Mouse (Mus musculus): ENCODE results near the gene Slc25a19. TPM values are rescaled to one million over a fixed set of nuclear protein-coding genes. Genes with fewer than 3 reads are reported as not detected.

Slc25a19 gene
- polyA plus RNA-seq, 1 experiment = 98.5 TPM

GRCm38 (mm10) chr11:115643265-115643664, 15.2 kb upstream of the Slc25a19 start:
- Histone ChIP-seq H3K4me1 (replicated peaks; ENCODE audit: control insufficient read depth, insufficient read depth, low read length) (peaks cover 52% of the 10 kb centered on the region), H3K4me3 (ENCODE audit: control insufficient read depth, insufficient read depth, low read length) (no peak overlapping the region), H3K36me3 (ENCODE audit: control insufficient read depth, insufficient read depth, low read length) (peaks cover 4% of the 10 kb centered on the region; the same call in 1 of the 2 replicates), H3K27me3 (ENCODE audit: control insufficient read depth, insufficient read depth, low read length) (no peaks in the 10 kb centered on the region), H3K27ac (ENCODE audit: control insufficient read depth, insufficient read depth, low read length) (peak overlapping the region; percentile 66)
- DNase-seq = peak; percentile 80
- WGBS = 10% methylated on average over 10 of the region's 10 CpGs
- TF ChIP-seq POLR2A (IDR thresholded peaks at IDR 0.05; ENCODE audit: control insufficient read depth, extremely low read depth, insufficient read depth, low read length, poor library complexity) = no peak
- TF ChIP-seq CTCF (IDR thresholded peaks at IDR 0.05; ENCODE audit: borderline replicate concordance, control insufficient read depth, extremely low read depth, insufficient read depth, low read length, poor library complexity) = no peak

DNA sequence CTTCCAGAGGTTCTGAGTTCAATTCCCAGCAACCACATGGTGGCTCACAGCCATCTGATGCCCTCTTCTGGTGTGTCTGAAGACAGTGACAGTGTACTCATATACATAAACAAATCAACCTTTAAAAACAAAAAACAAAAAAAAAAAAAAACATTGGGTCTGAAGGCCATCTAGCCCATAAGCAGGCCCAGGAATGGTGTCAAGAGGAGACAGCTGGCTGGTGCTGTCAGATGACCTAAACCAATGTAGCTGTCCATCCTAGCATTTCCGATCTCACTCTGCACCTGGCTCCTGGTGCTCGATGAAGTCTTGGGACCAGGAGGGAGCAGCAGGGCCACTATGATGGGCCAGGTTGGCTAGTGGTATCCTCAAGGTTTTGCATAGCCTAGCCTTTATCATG, 14.6 kb upstream of the Slc25a19 start:
- no peak for DNase-seq
- Histone ChIP-seq H3K36me3 (ENCODE audit: control insufficient read depth, insufficient read depth, low read length) (peaks cover 4% of the 10 kb centered on the region; the same call in 1 of the 2 replicates), H3K4me3 (ENCODE audit: control insufficient read depth, insufficient read depth, low read length) (no peak overlapping the region), H3K4me1 (replicated peaks; ENCODE audit: control insufficient read depth, insufficient read depth, low read length) (peaks cover 52% of the 10 kb centered on the region), H3K27ac (ENCODE audit: control insufficient read depth, insufficient read depth, low read length) (peak overlapping the region; percentile 66), H3K27me3 (ENCODE audit: control insufficient read depth, insufficient read depth, low read length) (no peaks in the 10 kb centered on the region)
- 91% methylated on average over 2 of the region's 2 CpGs for WGBS
- TF ChIP-seq POLR2A (IDR thresholded peaks at IDR 0.05; ENCODE audit: control insufficient read depth, extremely low read depth, insufficient read depth, low read length, poor library complexity) (no peak), CTCF (IDR thresholded peaks at IDR 0.05; ENCODE audit: borderline replicate concordance, control insufficient read depth, extremely low read depth, insufficient read depth, low read length, poor library complexity) (no peak)

- peak overlapping the region; percentile 79 for H3K27ac ChIP-seq (ENCODE audit: control insufficient read depth, insufficient read depth, low read length)
- H3K27me3 ChIP-seq (ENCODE audit: control insufficient read depth, insufficient read depth, low read length) = no peaks in the 10 kb centered on the region
- H3K4me3 ChIP-seq (ENCODE audit: control insufficient read depth, insufficient read depth, low read length) = no peak overlapping the region
- H3K4me1 ChIP-seq (replicated peaks; ENCODE audit: control insufficient read depth, insufficient read depth, low read length) = peaks cover 50% of the 10 kb centered on the region
- DNase-seq = no peak
- TF ChIP-seq CTCF (IDR thresholded peaks at IDR 0.05; ENCODE audit: borderline replicate concordance, control insufficient read depth, extremely low read depth, insufficient read depth, low read length, poor library complexity) (no peak), POLR2A (IDR thresholded peaks at IDR 0.05; ENCODE audit: control insufficient read depth, extremely low read depth, insufficient read depth, low read length, poor library complexity) (no peak)
- peaks cover 4% of the 10 kb centered on the region; the same call in 1 of the 2 replicates for H3K36me3 ChIP-seq (ENCODE audit: control insufficient read depth, insufficient read depth, low read length)
- 72% methylated on average over 4 of the region's 4 CpGs for WGBS
These were observed 13.6 kb upstream of the Slc25a19 start for GRCm38 (mm10) chr11:115641664-115642036.

DNA sequence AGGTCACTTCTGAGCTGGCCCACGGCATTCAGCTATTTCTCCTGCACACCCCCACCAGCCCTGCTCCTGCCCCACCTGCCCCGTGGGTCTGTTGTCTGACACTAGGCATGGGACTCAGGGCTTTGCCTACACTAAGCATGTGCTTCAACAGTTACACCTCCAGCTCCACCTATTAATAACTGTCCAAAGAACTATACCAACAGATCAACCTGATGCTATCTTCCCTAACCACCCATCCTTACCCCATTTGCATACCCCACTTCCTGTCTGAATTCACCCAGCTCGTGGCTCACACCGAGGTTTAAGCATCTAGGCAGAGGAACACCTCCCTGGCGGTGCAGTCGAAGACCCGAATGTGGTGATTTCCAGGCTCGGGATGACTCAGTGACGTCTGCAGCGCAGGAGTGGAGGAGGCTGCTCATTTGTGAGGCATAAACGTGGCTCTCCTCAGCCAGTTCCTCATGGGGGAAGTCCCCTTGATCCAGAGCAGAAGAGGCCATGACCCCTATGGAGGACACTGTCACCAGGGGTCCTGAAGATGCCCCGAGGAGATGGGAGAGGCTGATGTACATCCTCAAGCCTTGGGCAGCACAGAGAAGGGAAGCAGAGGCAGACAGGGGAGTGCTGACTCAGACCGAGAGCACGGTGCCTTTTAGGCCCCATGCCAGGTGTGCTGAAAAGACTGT, 13.0 kb upstream of the Slc25a19 start:
- 0 out of 2 replicates have a peak overlapping the region, but pooled peaks have one; percentile 0 for H3K4me3 ChIP-seq (ENCODE audit: control insufficient read depth, insufficient read depth, low read length)
- peak; percentile 63 for DNase-seq
- H3K27ac ChIP-seq (ENCODE audit: control insufficient read depth, insufficient read depth, low read length) = peak overlapping the region; percentile 79
- WGBS = 2% methylated on average over 14 of the region's 14 CpGs
- H3K27me3 ChIP-seq (ENCODE audit: control insufficient read depth, insufficient read depth, low read length) = no peaks in the 10 kb centered on the region
- peaks cover 4% of the 10 kb centered on the region; the same call in 1 of the 2 replicates for H3K36me3 ChIP-seq (ENCODE audit: control insufficient read depth, insufficient read depth, low read length)
- TF ChIP-seq CTCF (IDR thresholded peaks at IDR 0.05; ENCODE audit: borderline replicate concordance, control insufficient read depth, extremely low read depth, insufficient read depth, low read length, poor library complexity) (0 out of 2 replicates have a peak, but pooled peaks have one; percentile 10), POLR2A (IDR thresholded peaks at IDR 0.05; ENCODE audit: control insufficient read depth, extremely low read depth, insufficient read depth, low read length, poor library complexity) (0 out of 2 replicates have a peak, but pooled peaks have one; percentile 16)
- H3K4me1 ChIP-seq (replicated peaks; ENCODE audit: control insufficient read depth, insufficient read depth, low read length) = peaks cover 46% of the 10 kb centered on the region

DNA sequence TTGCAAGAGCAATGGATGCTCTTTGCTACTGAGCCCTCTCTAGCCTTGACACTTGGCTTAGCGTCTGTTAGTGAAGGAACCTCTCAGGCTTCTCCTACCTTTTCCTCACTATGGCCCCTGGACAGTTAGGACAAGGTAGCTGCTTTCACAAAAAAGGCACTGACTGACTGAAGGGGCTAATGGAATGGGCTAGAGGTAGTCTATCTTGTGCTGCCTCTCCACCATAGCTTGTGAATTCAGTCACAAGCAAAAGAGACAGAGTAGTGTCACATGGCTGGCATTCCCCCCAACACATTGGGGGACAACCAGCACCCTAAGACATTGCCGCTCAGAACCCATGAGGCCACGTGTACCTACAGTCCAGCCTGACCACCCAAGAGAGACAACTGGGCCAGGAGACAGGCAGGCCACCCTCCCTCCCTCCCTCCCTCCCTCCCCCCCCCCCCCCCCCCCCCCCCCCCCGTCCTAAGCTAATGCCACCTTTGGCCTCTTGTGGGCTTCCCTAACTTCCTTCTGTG, 12.3 kb upstream of the Slc25a19 start:
- Histone ChIP-seq H3K27ac (ENCODE audit: control insufficient read depth, insufficient read depth, low read length) (no peak overlapping the region; the same call in 1 of the 2 replicates), H3K4me3 (ENCODE audit: control insufficient read depth, insufficient read depth, low read length) (no peak overlapping the region), H3K4me1 (replicated peaks; ENCODE audit: control insufficient read depth, insufficient read depth, low read length) (peaks cover 46% of the 10 kb centered on the region), H3K36me3 (ENCODE audit: control insufficient read depth, insufficient read depth, low read length) (peaks cover 4% of the 10 kb centered on the region; the same call in 1 of the 2 replicates), H3K27me3 (ENCODE audit: control insufficient read depth, insufficient read depth, low read length) (no peaks in the 10 kb centered on the region)
- TF ChIP-seq CTCF (IDR thresholded peaks at IDR 0.05; ENCODE audit: borderline replicate concordance, control insufficient read depth, extremely low read depth, insufficient read depth, low read length, poor library complexity) (no peak), POLR2A (IDR thresholded peaks at IDR 0.05; ENCODE audit: control insufficient read depth, extremely low read depth, insufficient read depth, low read length, poor library complexity) (no peak)
- DNase-seq = no peak
- 73% methylated on average over 3 of the region's 4 CpGs for WGBS

- DNase-seq = no peak
- peak overlapping the region; percentile 26; the same call in 1 of the 2 replicates for H3K27ac ChIP-seq (ENCODE audit: control insufficient read depth, insufficient read depth, low read length)
- no peaks in the 10 kb centered on the region; the same call in 1 of the 2 replicates for H3K36me3 ChIP-seq (ENCODE audit: control insufficient read depth, insufficient read depth, low read length)
- H3K4me3 ChIP-seq (ENCODE audit: control insufficient read depth, insufficient read depth, low read length) = no peak overlapping the region
- peaks cover 46% of the 10 kb centered on the region for H3K4me1 ChIP-seq (replicated peaks; ENCODE audit: control insufficient read depth, insufficient read depth, low read length)
- H3K27me3 ChIP-seq (ENCODE audit: control insufficient read depth, insufficient read depth, low read length) = no peaks in the 10 kb centered on the region
- 80% methylated on average over 4 of the region's 4 CpGs for WGBS
- no peak for TF ChIP-seq POLR2A (IDR thresholded peaks at IDR 0.05; ENCODE audit: control insufficient read depth, extremely low read depth, insufficient read depth, low read length, poor library complexity)
- no peak for TF ChIP-seq CTCF (IDR thresholded peaks at IDR 0.05; ENCODE audit: borderline replicate concordance, control insufficient read depth, extremely low read depth, insufficient read depth, low read length, poor library complexity)
These were observed 11.4 kb upstream of the Slc25a19 start for GRCm38 (mm10) chr11:115639540-115639939.
